Mouse (Mus musculus) limb, embryonic 12.5 days (tissue): Measurements from ENCODE around the gene Btla. TPM values are rescaled to one million over a fixed set of nuclear protein-coding genes. Genes with fewer than 3 reads are reported as not detected.
A peak's percentile ranks its signal among the peaks of the same experiment; 100 is the strongest.

ENCODE experiments used
- ATAC-seq: fragments of 200-750 bp; cut with Nextera tagmentation; 2 replicates; pipeline ENCODE4 v1.8.0; 2017; ENCODE audit warnings: low read depth, moderate TSS enrichment; ENCODE audit not compliant: insufficient number of reproducible peaks, insufficient read depth, low FRiP score, low TSS enrichment
- H3K27ac ChIP-seq: fragments of 300-500 bp; sonication (generic); 2 replicates; pipeline ENCODE4 v1.5.1; 2016; ENCODE audit warnings: mild to moderate bottlenecking, moderate library complexity
- H3K27me3 ChIP-seq: fragments of 300-500 bp; sonication (generic); 2 replicates; pipeline ENCODE4 v1.6.1; 2016; ENCODE audit warnings: mild to moderate bottlenecking, moderate library complexity
- H3K36me3 ChIP-seq: fragments of 300-500 bp; sonication (generic); 2 replicates; pipeline ENCODE4 v1.6.1; 2016; ENCODE audit warnings: mild to moderate bottlenecking, moderate library complexity
- H3K4me1 ChIP-seq: fragments of 300-500 bp; sonication (generic); replicated peaks from 2 replicates; pipeline ENCODE4 v1.6.1; 2016
- H3K4me2 ChIP-seq: fragments of 300-500 bp; sonication (generic); 2 replicates; pipeline ENCODE4 v1.6.1; 2016; ENCODE audit warnings: mild to moderate bottlenecking, moderate library complexity
- H3K4me3 ChIP-seq: fragments of 300-500 bp; sonication (generic); replicated peaks from 2 replicates; pipeline ENCODE4 v1.5.1; 2016; ENCODE audit warnings: mild to moderate bottlenecking
- H3K9ac ChIP-seq: fragments of 300-500 bp; sonication (generic); replicated peaks from 2 replicates; pipeline ENCODE4 v1.6.1; 2016; ENCODE audit warnings: mild to moderate bottlenecking, moderate library complexity
- H3K9me3 ChIP-seq: fragments of 300-500 bp; sonication (generic); 2 replicates; pipeline ENCODE4 v1.6.1; 2016; ENCODE audit warnings: mild to moderate bottlenecking, moderate library complexity
- WGBS: fragments of 180-500 bp; shearing (Covaris S2); methylation state at CpG from one replicate; pipeline ENCODE4 v1.1.7; 2016; 5-methylcytosine and 5-hydroxymethylcytosine counted together
- polyA plus RNA-seq: library from polyadenylated mRNA; unstranded; fragments of >200 nt; fragmentation: Nextera tagmentation; extraction: Ambion mirVana; gene quantifications from 2 replicates; pipeline ENCODE4 v1.2.1, GENCODE M21; 2016

Gene Btla
- 0.18 and 0.20 TPM in 2 replicates for polyA plus RNA-seq

DNA sequence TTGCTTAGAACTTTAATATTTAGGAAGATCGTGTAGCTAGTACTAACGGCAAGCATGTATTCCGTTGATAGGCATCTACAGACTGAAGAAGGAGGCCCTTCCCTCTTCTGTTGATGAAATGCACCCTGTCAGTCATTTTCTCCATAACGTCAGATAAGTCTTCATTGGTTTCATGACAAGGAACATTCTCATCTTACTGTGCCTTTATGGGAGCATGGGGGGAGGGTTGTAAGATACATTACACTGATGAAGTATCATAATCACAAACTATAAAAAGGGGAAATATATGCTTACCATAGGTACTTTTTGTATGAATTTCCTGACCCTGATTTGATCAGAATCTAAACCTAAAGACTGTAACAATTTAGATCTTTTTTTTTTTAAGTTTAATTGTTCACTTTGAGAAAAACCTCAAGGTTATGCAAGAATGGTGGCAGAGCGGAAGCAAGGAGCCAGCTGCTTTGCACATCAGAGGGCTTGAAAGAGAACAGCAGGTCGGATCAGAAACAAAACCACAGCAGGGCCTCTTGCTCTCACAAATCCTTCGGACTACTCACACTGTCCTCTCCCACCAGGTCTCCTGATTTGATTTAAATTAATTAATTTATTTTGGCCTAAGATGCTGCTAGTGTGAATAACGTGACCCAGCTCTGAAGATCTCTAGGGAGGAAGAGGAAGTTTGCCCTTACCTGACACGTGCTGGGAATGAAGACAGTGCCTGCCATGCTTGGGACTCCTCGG, at the start of gene Btla:
Btla (plus strand) TSS at position 668 of the 741 bp plus-strand sequence.
- no peaks in the 10 kb centered on the region for H3K27me3 ChIP-seq
- no peak within 1 kb of the TSS for H3K4me3 ChIP-seq
- ATAC-seq, result no peak
- 49% methylated on average over 10 of the region's 10 CpGs for WGBS
- H3K9me3 ChIP-seq, result no peaks in the 10 kb centered on the region
- no peak within 1 kb of the TSS for H3K9ac ChIP-seq
- no peak within 1 kb of the TSS for H3K27ac ChIP-seq
- H3K4me2 ChIP-seq, result no peak within 1 kb of the TSS
- no peaks in the 10 kb centered on the region for H3K4me1 ChIP-seq
- no peaks in the 10 kb centered on the region for H3K36me3 ChIP-seq

- Histone ChIP-seq H3K9me3 (no peaks in the 10 kb centered on the region), H3K4me1 (no peaks in the 10 kb centered on the region), H3K9ac (no peak overlapping the region), H3K36me3 (peaks cover 18% of the 10 kb centered on the region; the same call in 1 of the 2 replicates), H3K27me3 (no peaks in the 10 kb centered on the region), H3K27ac (no peak overlapping the region), H3K4me3 (no peak overlapping the region), H3K4me2 (no peak overlapping the region)
- ATAC-seq, result no peak
- 95% methylated on average over 2 of the region's 2 CpGs for WGBS
Observed at GRCm38 (mm10) chr16:45178552-45178951, 45.6 kb upstream of the Btla start.

DNA sequence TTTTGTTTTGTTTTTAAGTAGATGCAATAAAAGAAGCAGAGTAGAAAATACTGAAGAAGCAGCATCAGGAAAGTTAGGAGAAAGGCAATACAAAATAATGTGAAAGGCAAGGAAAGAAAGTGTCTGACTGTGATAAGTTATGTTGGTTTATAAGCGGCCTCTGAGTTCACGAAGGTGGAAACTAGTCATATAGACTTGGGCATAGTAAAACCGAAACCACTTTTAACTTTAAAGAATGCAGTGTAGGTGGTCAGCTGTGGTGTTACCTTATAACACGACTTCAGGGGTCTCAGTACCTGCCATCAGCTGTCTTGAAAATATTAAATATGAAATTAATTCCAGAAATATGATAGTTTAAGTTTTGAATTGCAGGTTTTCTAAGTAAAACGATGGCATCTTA, 42.3 kb upstream of the Btla start:
- H3K27me3 ChIP-seq, result no peaks in the 10 kb centered on the region
- ATAC-seq, result no peak
- WGBS, result 91% methylated on average over 5 of the region's 5 CpGs

DNA sequence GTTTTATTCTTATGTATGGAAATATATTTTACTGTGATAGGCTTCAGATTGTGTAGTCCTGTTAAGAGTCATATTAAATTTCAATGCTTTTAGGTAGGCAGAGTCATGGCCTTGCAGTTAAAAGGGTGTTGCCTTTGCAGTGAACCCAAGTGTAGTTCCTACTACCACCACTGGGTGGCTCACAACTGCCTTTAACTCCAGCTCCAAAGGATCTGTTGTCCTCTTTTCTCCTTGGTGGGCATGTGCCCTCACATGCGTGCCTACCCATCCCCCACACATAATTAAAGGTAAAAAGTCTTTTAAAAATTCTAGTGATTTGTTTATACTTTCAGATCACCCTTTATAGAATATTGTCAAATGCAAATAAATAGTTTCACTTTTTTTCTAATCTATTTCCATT, 31.5 kb upstream of the Btla start:
- H3K4me1 ChIP-seq, result no peaks in the 10 kb centered on the region
- H3K27ac ChIP-seq, result no peak overlapping the region
- no peaks in the 10 kb centered on the region for H3K9me3 ChIP-seq
- ATAC-seq, result no peak
- H3K36me3 ChIP-seq, result no peaks in the 10 kb centered on the region; the same call in 1 of the 2 replicates
- no peaks in the 10 kb centered on the region for H3K27me3 ChIP-seq
- 4% methylated on average over 1 of the region's 1 CpGs for WGBS
- no peak overlapping the region for H3K9ac ChIP-seq
- H3K4me3 ChIP-seq, result no peak overlapping the region
- H3K4me2 ChIP-seq, result no peak overlapping the region

More for the DNA sequence above, 42.3 kb upstream of the Btla start:
- no peak overlapping the region for H3K27ac ChIP-seq
- H3K9me3 ChIP-seq, result no peaks in the 10 kb centered on the region
- H3K4me1 ChIP-seq, result no peaks in the 10 kb centered on the region
- H3K4me2 ChIP-seq, result no peak overlapping the region
- H3K4me3 ChIP-seq, result no peak overlapping the region
- H3K36me3 ChIP-seq, result peaks cover 17% of the 10 kb centered on the region; the same call in 1 of the 2 replicates
- no peak overlapping the region for H3K9ac ChIP-seq

GRCm38 (mm10) chr16:45196816-45197215, 27.3 kb upstream of the Btla start:
- Histone ChIP-seq H3K27me3 (no peaks in the 10 kb centered on the region), H3K36me3 (no peaks in the 10 kb centered on the region), H3K4me1 (no peaks in the 10 kb centered on the region), H3K4me2 (no peak overlapping the region), H3K27ac (no peak overlapping the region), H3K9ac (no peak overlapping the region), H3K9me3 (no peaks in the 10 kb centered on the region), H3K4me3 (no peak overlapping the region)
- 40% methylated on average over 6 of the region's 6 CpGs for WGBS
- peak; percentile 52; the same call in 1 of the 2 replicates for ATAC-seq

DNA sequence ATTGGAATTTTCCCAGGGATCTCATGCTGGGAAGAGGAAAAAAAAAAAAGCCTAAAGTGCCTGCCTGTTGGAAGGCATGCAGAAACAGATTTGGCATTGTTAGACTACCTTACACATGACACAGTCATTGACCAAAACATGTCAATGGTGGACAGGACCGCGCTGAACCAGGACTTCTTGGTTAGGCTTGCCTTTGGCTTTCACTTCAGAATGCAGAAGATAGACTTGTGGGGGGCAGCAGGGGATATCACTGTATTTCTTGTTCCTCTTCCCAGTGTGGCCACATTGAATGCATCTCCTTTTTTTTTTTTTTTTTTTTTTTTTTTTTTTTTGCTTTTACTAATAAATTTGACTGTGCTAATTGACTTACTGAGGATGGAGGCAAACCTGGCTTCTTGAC, 22.7 kb upstream of the Btla start:
- Histone ChIP-seq H3K27ac (no peak overlapping the region), H3K9me3 (no peaks in the 10 kb centered on the region), H3K27me3 (no peaks in the 10 kb centered on the region), H3K4me3 (no peak overlapping the region), H3K9ac (no peak overlapping the region), H3K36me3 (no peaks in the 10 kb centered on the region), H3K4me2 (no peak overlapping the region), H3K4me1 (no peaks in the 10 kb centered on the region)
- no peak for ATAC-seq
- 94% methylated on average over 2 of the region's 2 CpGs for WGBS

DNA sequence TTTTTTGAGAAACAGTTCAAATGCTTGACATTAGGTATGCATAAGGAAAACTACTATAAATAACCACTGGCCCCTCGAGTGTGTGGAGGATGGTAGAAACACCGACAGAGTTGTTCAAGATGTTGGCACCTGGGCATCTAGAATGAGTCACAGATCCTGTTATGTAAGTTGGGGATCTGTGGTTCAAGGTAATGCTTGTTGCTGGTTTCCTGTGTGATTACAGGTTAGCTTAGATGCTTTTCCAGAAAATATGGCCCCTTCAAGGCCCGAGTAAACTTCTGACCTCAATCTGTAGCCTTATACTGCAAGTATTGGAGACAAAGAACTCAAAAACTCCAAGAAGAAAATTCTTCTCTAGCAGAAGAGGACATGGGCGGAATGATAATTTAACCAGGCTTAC, 19.7 kb upstream of the Btla start:
- 90% methylated on average over 4 of the region's 4 CpGs for WGBS
- no peak for ATAC-seq
- Histone ChIP-seq H3K27me3 (no peaks in the 10 kb centered on the region), H3K27ac (no peak overlapping the region), H3K9ac (no peak overlapping the region), H3K9me3 (no peaks in the 10 kb centered on the region), H3K4me3 (no peak overlapping the region), H3K4me1 (no peaks in the 10 kb centered on the region), H3K36me3 (no peaks in the 10 kb centered on the region), H3K4me2 (no peak overlapping the region)

GRCm38 (mm10) chr16:45204859-45205670, 19.1 kb upstream of the Btla start:
- no peak overlapping the region for H3K27ac ChIP-seq
- no peaks in the 10 kb centered on the region for H3K36me3 ChIP-seq
- ATAC-seq, result no peak
- H3K4me2 ChIP-seq, result no peak overlapping the region
- H3K4me1 ChIP-seq, result no peaks in the 10 kb centered on the region
- H3K9me3 ChIP-seq, result no peaks in the 10 kb centered on the region
- 93% methylated on average over 12 of the region's 12 CpGs for WGBS
- no peak overlapping the region for H3K9ac ChIP-seq
- no peak overlapping the region for H3K4me3 ChIP-seq
- no peaks in the 10 kb centered on the region for H3K27me3 ChIP-seq

DNA sequence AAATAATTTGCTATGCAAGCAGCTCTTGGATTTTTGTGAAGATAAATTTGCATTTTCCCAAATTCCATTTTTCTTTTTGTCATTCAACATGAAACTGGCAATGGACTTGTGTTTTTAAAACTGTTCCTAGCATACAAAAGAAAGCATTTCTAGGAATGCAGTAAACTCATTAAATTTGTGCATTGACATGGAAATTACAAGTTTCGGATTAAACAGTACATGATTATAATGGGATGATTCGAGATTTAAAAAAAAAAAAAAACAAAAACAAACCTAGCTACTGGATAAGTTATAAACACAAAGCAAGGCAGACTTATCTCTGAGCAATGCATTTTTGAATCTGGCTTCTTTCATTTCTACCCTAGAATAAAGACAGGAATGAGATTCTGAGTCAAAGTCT, 2.1 kb upstream of the Btla start:
- Histone ChIP-seq H3K4me3 (no peak overlapping the region), H3K27ac (no peak overlapping the region), H3K4me2 (no peak overlapping the region), H3K4me1 (no peaks in the 10 kb centered on the region), H3K36me3 (no peaks in the 10 kb centered on the region), H3K9me3 (no peaks in the 10 kb centered on the region), H3K27me3 (no peaks in the 10 kb centered on the region), H3K9ac (no peak overlapping the region)
- no peak for ATAC-seq
- 79% methylated on average over 2 of the region's 2 CpGs for WGBS

DNA sequence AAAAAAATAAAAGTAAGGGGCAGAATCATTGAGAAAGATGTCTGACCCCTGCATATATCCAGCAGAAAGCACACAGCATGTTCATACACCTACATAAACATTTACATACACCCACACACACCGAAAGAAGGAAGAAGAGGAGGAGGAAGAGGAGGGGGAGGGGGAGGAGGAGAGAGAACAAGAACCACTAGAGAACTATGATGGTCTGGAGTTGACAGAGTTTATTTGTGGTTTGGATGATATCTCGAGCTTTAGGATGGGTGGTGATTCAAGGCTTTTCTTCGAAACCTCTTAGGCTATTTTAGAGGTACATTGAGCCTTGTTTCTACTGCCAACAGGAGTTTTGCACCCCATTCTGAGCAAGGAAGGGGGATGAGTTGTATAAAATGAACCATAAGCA, 1.3 kb upstream of the Btla start:
- ATAC-seq, result no peak
- no peak overlapping the region for H3K27ac ChIP-seq
- no peaks in the 10 kb centered on the region for H3K36me3 ChIP-seq
- H3K27me3 ChIP-seq, result no peaks in the 10 kb centered on the region
- no peaks in the 10 kb centered on the region for H3K9me3 ChIP-seq
- no peak overlapping the region for H3K9ac ChIP-seq
- no peak overlapping the region for H3K4me3 ChIP-seq
- H3K4me1 ChIP-seq, result no peaks in the 10 kb centered on the region
- whole genome bisulfite sequencing, result 80% methylated on average over 3 of the region's 3 CpGs
- H3K4me2 ChIP-seq, result no peak overlapping the region

- H3K9me3 ChIP-seq, result no peaks in the 10 kb centered on the region
- no peaks in the 10 kb centered on the region for H3K4me1 ChIP-seq
- H3K27ac ChIP-seq, result no peak overlapping the region
- H3K36me3 ChIP-seq, result no peaks in the 10 kb centered on the region
- no peak overlapping the region for H3K9ac ChIP-seq
- no peak overlapping the region for H3K4me2 ChIP-seq
- ATAC-seq, result no peak
- WGBS, result 67% methylated on average over 4 of the region's 4 CpGs
- H3K4me3 ChIP-seq, result no peak overlapping the region
- H3K27me3 ChIP-seq, result no peaks in the 10 kb centered on the region
Observed at GRCm38 (mm10) chr16:45224431-45225008, 405 bp downstream of the Btla start.
